Mouse (Mus musculus) kidney, adult 2 months (tissue): ENCODE results near the gene Lysmd1. TPM values are rescaled to one million over a fixed set of nuclear protein-coding genes. Genes with fewer than 3 reads are reported as not detected.
A peak's percentile ranks its signal among the peaks of the same experiment; 100 is the strongest.

Source experiments
- DNase-seq: peaks from one replicate; pipeline ENCODE4 v3.0.0; 2021
- H3K27ac ChIP-seq: fragments of 200-500 bp; 2 replicates; pipeline ENCODE4 v1.5.1; 2012; ENCODE audit warnings: low read depth, low read length, control low read depth, inconsistent platforms; ENCODE audit not compliant: insufficient read depth
- H3K27me3 ChIP-seq: fragments of 200-500 bp; replicated peaks from 2 replicates; pipeline ENCODE4 v1.6.1; 2012; ENCODE audit warnings: mild to moderate bottlenecking, moderate library complexity, low read length, inconsistent platforms; ENCODE audit not compliant: control insufficient read depth, insufficient read depth
- H3K36me3 ChIP-seq: fragments of 200-500 bp; 2 replicates; pipeline ENCODE4 v1.6.1; 2012; ENCODE audit warnings: mild to moderate bottlenecking, moderate library complexity, low read length, inconsistent platforms; ENCODE audit not compliant: control insufficient read depth, insufficient read depth
- H3K4me1 ChIP-seq: fragments of 200-500 bp; 2 replicates; pipeline ENCODE4 v1.6.1; 2011; ENCODE audit warnings: low read length; ENCODE audit not compliant: control insufficient read depth, insufficient read depth
- H3K4me3 ChIP-seq: fragments of 200-500 bp; 2 replicates; pipeline ENCODE4 v1.5.1; 2011; ENCODE audit warnings: mild to moderate bottlenecking, low read depth, low read length, control low read depth; ENCODE audit not compliant: insufficient read depth
- CTCF ChIP-seq: fragments of 200-500 bp; conservative IDR thresholded peaks from 2 replicates; pipeline ENCODE4 v1.5.1; 2011; ENCODE audit warnings: low read depth, mild to moderate bottlenecking, control low read depth, low read length, moderate library complexity, mixed read lengths; ENCODE audit not compliant: insufficient read depth, insufficient read length
- POLR2A ChIP-seq: fragments of 200-500 bp; IDR thresholded peaks from one replicate; pipeline ENCODE4 v1.6.1; 2011; ENCODE audit warnings: low read depth, low read length, control low read depth
- WGBS: fragments of 180-500 bp; shearing (Covaris S2); methylation state at CpG from one replicate; pipeline ENCODE4 v1.1.7; 2018; 5-methylcytosine and 5-hydroxymethylcytosine counted together
- polyA plus RNA-seq: library from polyadenylated mRNA; depleted of rRNA; stranded (reverse); fragments of >200 nt; gene quantifications from 2 replicates; pipeline ENCODE4 v1.2.3, GENCODE M21; 2012

Gene Lysmd1
- polyA plus RNA-seq, 1 experiment: 11.3 TPM

- Histone ChIP-seq H3K4me3 (no peak overlapping the region), H3K27me3 (no peaks in the 10 kb centered on the region), H3K27ac (no peak overlapping the region), H3K4me1 (peaks cover 11% of the 10 kb centered on the region; the same call in 1 of the 2 replicates), H3K36me3 (no peaks in the 10 kb centered on the region)
- WGBS: 61% methylated on average over 2 of the region's 2 CpGs
- peak; percentile 42 for DNase-seq
- TF ChIP-seq POLR2A (no peak), CTCF (no peak)
These were observed 26.0 kb upstream of the Lysmd1 start for GRCm38 (mm10) chr3:95107898-95108297.

GRCm38 (mm10) chr3:95110911-95111726 lies 22.8 kb upstream of the Lysmd1 start, which contains the start of gene Vps72:
Gene Vps72 (plus strand): TSS chr3:95111022.
- TF ChIP-seq POLR2A: peak; percentile 48
- TF ChIP-seq CTCF: no peak
- under 1% methylated on average over 54 of the region's 54 CpGs for WGBS
- Histone ChIP-seq H3K4me1 (peaks cover 6% of the 10 kb centered on the region; the same call in 1 of the 2 replicates), H3K4me3 (peak within 1 kb of the TSS; percentile 90), H3K36me3 (no peaks in the 10 kb centered on the region), H3K27me3 (no peaks in the 10 kb centered on the region), H3K27ac (peak within 1 kb of the TSS; percentile 76)
- peak; percentile 95 for DNase-seq

- 76% methylated on average over 1 of the region's 1 CpGs for WGBS
- H3K36me3 ChIP-seq: no peaks in the 10 kb centered on the region
- H3K4me3 ChIP-seq: no peak overlapping the region
- no peak for TF ChIP-seq CTCF
- no peak for TF ChIP-seq POLR2A
- no peak overlapping the region for H3K27ac ChIP-seq
- H3K27me3 ChIP-seq: no peaks in the 10 kb centered on the region
- H3K4me1 ChIP-seq: peaks cover 6% of the 10 kb centered on the region; the same call in 1 of the 2 replicates
- no peak for DNase-seq
These were observed 21.1 kb upstream of the Lysmd1 start for GRCm38 (mm10) chr3:95112760-95113159.

GRCm38 (mm10) chr3:95117751-95118150 lies 16.1 kb upstream of the Lysmd1 start:
- no peak for DNase-seq
- no peak overlapping the region for H3K27ac ChIP-seq
- H3K36me3 ChIP-seq: peaks cover 3% of the 10 kb centered on the region
- no peaks in the 10 kb centered on the region for H3K4me1 ChIP-seq
- no peak for TF ChIP-seq POLR2A
- 91% methylated on average over 2 of the region's 2 CpGs for WGBS
- no peaks in the 10 kb centered on the region for H3K27me3 ChIP-seq
- no peak overlapping the region for H3K4me3 ChIP-seq

GRCm38 (mm10) chr3:95121580-95121979 lies 12.3 kb upstream of the Lysmd1 start:
- Histone ChIP-seq H3K27me3 (no peaks in the 10 kb centered on the region), H3K36me3 (peaks cover 3% of the 10 kb centered on the region), H3K27ac (no peak overlapping the region), H3K4me3 (no peak overlapping the region), H3K4me1 (no peaks in the 10 kb centered on the region)
- TF ChIP-seq POLR2A (no peak), CTCF (no peak)
- DNase-seq: peak; percentile 27
- WGBS: 55% methylated on average over 6 of the region's 6 CpGs

- no peaks in the 10 kb centered on the region for H3K27me3 ChIP-seq
- H3K4me1 ChIP-seq: no peaks in the 10 kb centered on the region
- 46% methylated on average over 6 of the region's 6 CpGs for WGBS
- H3K27ac ChIP-seq: no peak within 1 kb of the TSS
- DNase-seq: no peak
- H3K4me3 ChIP-seq: no peak within 1 kb of the TSS
- TF ChIP-seq POLR2A: no peak
- peak; percentile 59 for TF ChIP-seq CTCF
- H3K36me3 ChIP-seq: peaks cover 3% of the 10 kb centered on the region
These were observed 9.6 kb upstream of the Lysmd1 start, which contains the start of gene Tmod4 for GRCm38 (mm10) chr3:95124246-95124645. Gene Tmod4 (plus strand): TSS chr3:95124476.

GRCm38 (mm10) chr3:95124972-95125371 lies 8.9 kb upstream of the Lysmd1 start:
- H3K4me1 ChIP-seq: no peaks in the 10 kb centered on the region
- H3K27ac ChIP-seq: no peak overlapping the region
- H3K4me3 ChIP-seq: no peak overlapping the region
- TF ChIP-seq CTCF (no peak), POLR2A (no peak)
- H3K27me3 ChIP-seq: no peaks in the 10 kb centered on the region
- peaks cover 3% of the 10 kb centered on the region; the same call in 1 of the 2 replicates for H3K36me3 ChIP-seq
- 5% methylated on average over 5 of the region's 5 CpGs for WGBS
- peak; percentile 49 for DNase-seq
